Mouse (Mus musculus): ENCODE results near the gene Maats1.

DNA sequence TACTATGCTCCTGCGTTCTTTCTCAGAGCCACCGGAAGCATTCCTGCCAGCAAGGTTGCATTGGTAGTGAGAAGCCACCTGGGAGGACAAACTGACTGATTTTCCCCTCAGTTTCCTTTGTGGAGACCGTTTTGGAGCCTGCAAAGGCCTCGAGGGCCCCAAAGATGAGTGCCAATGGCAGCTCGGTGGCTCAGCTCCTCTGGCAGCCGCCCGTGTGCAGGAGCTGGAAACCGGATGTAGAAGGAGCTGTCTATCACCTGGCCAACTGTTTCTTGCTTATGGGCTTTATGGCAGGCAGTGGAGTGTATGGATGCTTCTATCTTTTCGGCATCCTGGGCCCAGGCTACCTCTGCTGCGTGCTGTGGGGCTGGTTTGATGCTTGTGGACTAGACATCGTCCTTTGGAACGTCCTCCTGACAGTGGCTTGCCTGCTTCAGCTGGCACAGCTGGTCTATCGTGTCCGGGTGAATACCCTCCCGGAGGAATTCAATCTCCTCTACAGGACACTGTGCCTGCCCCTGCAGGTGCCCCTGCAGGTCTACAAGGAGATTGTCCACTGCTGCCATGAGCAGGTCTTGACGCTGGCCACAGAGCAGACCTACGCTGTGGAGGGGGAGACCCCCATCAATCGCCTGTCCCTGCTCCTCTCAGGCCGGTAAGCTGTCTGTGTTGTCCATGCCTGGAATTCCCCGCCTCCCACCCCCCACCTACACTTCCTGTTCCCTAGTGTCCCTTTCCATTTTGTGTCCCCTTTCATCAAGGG is 20.7 kb upstream of the Maats1 start:
- TF ChIP-seq USF1 (IDR thresholded peaks at IDR 0.05; ENCODE audit: low read depth, low read length) = no peak
- TF ChIP-seq MAX (IDR thresholded peaks at IDR 0.05; ENCODE audit: low read length) = no peak
- no peak for TF ChIP-seq POLR2A (IDR thresholded peaks at IDR 0.05; ENCODE audit: control insufficient read depth in 1 of 2, insufficient read depth in 1 of 2, low read depth in 1 of 2, low read length in 2 of 2, poor library complexity in 1 of 2)
- no peak for TF ChIP-seq HCFC1 (IDR thresholded peaks at IDR 0.05; ENCODE audit: low read depth, low read length)
- no peak for TF ChIP-seq TBP (IDR thresholded peaks at IDR 0.05; ENCODE audit: low read depth, low read length)
- TF ChIP-seq ZMIZ1 (IDR thresholded peaks at IDR 0.05; ENCODE audit: low read depth, low read length) = no peak
- no peak for TF ChIP-seq JUND (IDR thresholded peaks at IDR 0.05; ENCODE audit: low read depth, low read length)
- no peak for TF ChIP-seq CTCF (IDR thresholded peaks at IDR 0.05 in 2 of 3, conservative IDR thresholded peaks at IDR 0.05 in 1 of 3; ENCODE audit: control insufficient read depth in 1 of 3, insufficient read depth in 1 of 3, low read depth in 2 of 3, low read length in 3 of 3, poor library complexity in 1 of 3, severe bottlenecking in 1 of 3)
- TF ChIP-seq KAT2A (conservative IDR thresholded peaks at IDR 0.05; ENCODE audit: low read depth, low read length) = no peak
- TF ChIP-seq CHD1 (IDR thresholded peaks at IDR 0.05; ENCODE audit: low read depth, low read length) = no peak

Measured in MEL (cell line).